Mouse (Mus musculus) midbrain, embryonic 16.5 days (tissue): ENCODE results near the gene Zfp318. TPM values are rescaled to one million over a fixed set of nuclear protein-coding genes. Genes with fewer than 3 reads are reported as not detected.
A peak's percentile ranks its signal among the peaks of the same experiment; 100 is the strongest.

Source experiments
- ATAC-seq: fragments of 200-750 bp; cut with Nextera tagmentation; 2 replicates; pipeline ENCODE4 v1.8.0; 2017; ENCODE audit warnings: moderate TSS enrichment
- H3K27ac ChIP-seq: fragments of 300-500 bp; sonication (generic); 2 replicates; pipeline ENCODE4 v1.5.1; 2014; ENCODE audit warnings: mild to moderate bottlenecking, low read length, mixed read lengths
- H3K27me3 ChIP-seq: fragments of 300-500 bp; sonication (generic); 2 replicates; pipeline ENCODE4 v1.6.1; 2014; ENCODE audit warnings: low read depth, low read length, mixed read lengths; ENCODE audit not compliant: control insufficient read depth, insufficient read depth
- H3K36me3 ChIP-seq: fragments of 300-500 bp; sonication (generic); 2 replicates; pipeline ENCODE4 v1.6.1; 2014; ENCODE audit warnings: mild to moderate bottlenecking, low read length, moderate library complexity, mixed read lengths; ENCODE audit not compliant: control insufficient read depth, insufficient read depth
- H3K4me1 ChIP-seq: fragments of 300-500 bp; sonication (generic); 2 replicates; pipeline ENCODE4 v1.6.1; 2014; ENCODE audit warnings: mild to moderate bottlenecking, low read length, mixed read lengths; ENCODE audit not compliant: control insufficient read depth, insufficient read depth
- H3K4me2 ChIP-seq: fragments of 300-500 bp; sonication (generic); 2 replicates; pipeline ENCODE4 v1.6.1; 2014; ENCODE audit warnings: mild to moderate bottlenecking, low read length, mixed read lengths
- H3K4me3 ChIP-seq: fragments of 300-500 bp; sonication (generic); 2 replicates; pipeline ENCODE4 v1.5.1; 2014; ENCODE audit warnings: low read depth, mild to moderate bottlenecking, low read length, moderate library complexity, mixed read lengths
- H3K9ac ChIP-seq: fragments of 300-500 bp; sonication (generic); 2 replicates; pipeline ENCODE4 v1.6.1; 2014; ENCODE audit warnings: low read depth, low read length, mixed read lengths
- H3K9me3 ChIP-seq: fragments of 300-500 bp; sonication (generic); replicated peaks from 2 replicates; pipeline ENCODE4 v1.6.1; 2014; ENCODE audit warnings: mild to moderate bottlenecking, low read length, mixed read lengths; ENCODE audit not compliant: control insufficient read depth, poor library complexity, severe bottlenecking
- WGBS: fragments of 180-500 bp; shearing (Covaris S2); extraction: QIAGEN DNeasy Blood & Tissue Kit; methylation state at CpG from one replicate; pipeline ENCODE4 v1.1.7; 2014; 5-methylcytosine and 5-hydroxymethylcytosine counted together
- polyA plus RNA-seq: library from polyadenylated mRNA; unstranded; fragments of >200 nt; fragmentation: Nextera tagmentation; extraction: Ambion mirVana; gene quantifications from 2 replicates; pipeline ENCODE4 v1.2.1, GENCODE M21; 2015

The Zfp318 gene
- polyA plus RNA-seq, 1 experiment from 2014 or later: 15.2 TPM

DNA sequence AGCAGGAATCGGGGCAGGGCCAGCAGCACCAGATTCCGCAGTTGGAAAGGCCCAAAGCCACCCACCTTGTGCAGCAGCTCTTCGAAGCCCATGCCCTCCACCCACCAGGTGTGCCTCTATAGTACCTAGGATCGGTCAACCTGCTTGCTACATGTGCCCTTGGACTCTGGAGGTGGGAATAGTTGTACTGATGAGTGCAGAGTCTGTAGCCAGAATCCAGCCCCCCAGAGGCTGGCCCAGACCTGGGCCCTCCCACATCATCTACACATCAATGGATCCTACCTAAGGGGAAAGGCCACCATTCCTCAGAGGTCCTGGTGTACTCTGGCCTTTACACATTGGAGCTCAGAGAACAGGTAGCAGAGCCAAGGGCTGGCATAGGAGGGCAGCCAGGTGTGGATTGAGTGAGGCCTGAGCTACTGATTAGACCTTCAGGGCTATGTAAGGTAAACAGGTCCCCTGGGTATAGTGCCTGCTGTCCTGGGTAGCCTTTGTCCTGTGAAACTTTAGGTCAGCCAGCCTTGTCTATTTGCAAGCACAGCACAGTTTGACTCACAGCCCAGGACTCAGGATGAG is 54.9 kb downstream of the Zfp318 start, which contains the start of gene Slc22a7:
Slc22a7 (minus strand) TSS at position 160 of the 576 bp plus-strand sequence.
- no peaks in the 10 kb centered on the region for H3K9me3 ChIP-seq
- H3K4me2 ChIP-seq: no peak within 1 kb of the TSS
- no peak for ATAC-seq
- no peak within 1 kb of the TSS for H3K9ac ChIP-seq
- peaks cover 2% of the 10 kb centered on the region; the same call in 1 of the 2 replicates for H3K27me3 ChIP-seq
- no peaks in the 10 kb centered on the region for H3K4me1 ChIP-seq
- no peak within 1 kb of the TSS for H3K4me3 ChIP-seq
- WGBS: 90% methylated on average over 4 of the region's 4 CpGs
- no peaks in the 10 kb centered on the region for H3K36me3 ChIP-seq
- H3K27ac ChIP-seq: no peak within 1 kb of the TSS

DNA sequence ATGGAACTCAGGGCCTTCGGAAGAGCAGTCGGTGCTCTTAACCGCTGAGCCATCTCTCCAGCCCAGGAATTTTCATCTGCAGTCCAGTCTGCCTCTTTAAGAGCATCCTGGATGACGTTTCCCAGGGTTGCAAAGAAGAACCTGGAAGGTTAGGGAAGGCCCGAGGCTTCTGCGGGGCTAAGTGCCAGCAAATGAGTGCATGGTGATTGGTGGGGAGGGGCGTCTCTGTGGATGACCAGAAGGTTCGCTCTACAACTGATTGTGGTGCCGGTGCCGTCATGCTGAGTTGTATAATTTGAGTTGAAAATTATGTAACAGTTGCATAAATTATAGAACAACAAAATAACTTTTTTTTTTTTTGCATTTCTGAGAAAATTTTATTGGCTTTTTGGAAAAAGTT is 55.6 kb downstream of the Zfp318 start:
- Histone ChIP-seq H3K27me3 (peaks cover 2% of the 10 kb centered on the region; the same call in 1 of the 2 replicates), H3K9ac (no peak overlapping the region), H3K4me3 (no peak overlapping the region), H3K9me3 (no peaks in the 10 kb centered on the region), H3K27ac (no peak overlapping the region), H3K4me1 (no peaks in the 10 kb centered on the region), H3K4me2 (no peak overlapping the region), H3K36me3 (no peaks in the 10 kb centered on the region)
- 90% methylated on average over 10 of the region's 10 CpGs for WGBS
- ATAC-seq: no peak

DNA sequence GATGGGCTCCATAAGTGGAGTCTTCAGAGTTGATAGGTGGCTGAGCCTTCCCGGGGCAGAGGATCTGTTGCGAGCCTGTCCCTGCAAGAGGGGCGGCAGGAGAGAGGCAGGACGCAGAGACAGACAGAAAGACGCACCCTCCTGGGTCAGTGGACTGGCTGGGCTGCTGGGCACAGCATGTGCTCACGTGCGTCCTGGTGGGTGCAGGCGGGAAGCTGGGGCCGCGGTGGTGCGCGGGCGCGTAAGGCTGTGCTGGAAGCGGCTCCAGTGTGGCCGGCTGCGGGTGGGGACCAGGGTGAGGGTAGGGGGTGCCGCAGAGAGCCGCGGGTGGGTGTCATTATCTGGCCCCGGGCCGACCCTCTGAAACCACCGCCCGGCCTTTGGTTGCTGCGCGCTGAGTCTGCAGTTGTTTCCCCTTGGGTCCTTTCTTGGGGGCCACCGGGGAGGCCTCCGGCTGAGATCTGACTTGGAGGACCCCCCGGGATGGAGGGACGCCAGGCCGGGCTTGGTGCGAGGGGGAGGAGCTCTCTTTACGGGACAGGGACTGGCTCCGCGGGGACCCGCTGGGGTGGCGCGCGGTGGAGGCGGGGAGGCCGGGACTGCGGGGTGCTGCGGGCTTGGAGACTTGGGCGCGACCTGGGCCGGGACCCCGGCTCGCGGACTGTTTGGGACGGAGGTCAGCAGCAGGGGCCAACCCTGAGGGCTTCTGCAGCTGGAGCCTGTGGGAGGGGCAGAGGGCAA is 61.5 kb downstream of the Zfp318 start:
- peak overlapping the region; percentile 14; the same call in 1 of the 2 replicates for H3K4me2 ChIP-seq
- H3K36me3 ChIP-seq: peaks cover 14% of the 10 kb centered on the region
- no peaks in the 10 kb centered on the region for H3K9me3 ChIP-seq
- peaks cover 21% of the 10 kb centered on the region for H3K27me3 ChIP-seq
- no peaks in the 10 kb centered on the region for H3K4me1 ChIP-seq
- no peak for ATAC-seq
- H3K27ac ChIP-seq: no peak overlapping the region
- H3K9ac ChIP-seq: no peak overlapping the region; the same call in 1 of the 2 replicates
- no peak overlapping the region for H3K4me3 ChIP-seq
- WGBS: 8% methylated on average over 49 of the region's 50 CpGs

DNA sequence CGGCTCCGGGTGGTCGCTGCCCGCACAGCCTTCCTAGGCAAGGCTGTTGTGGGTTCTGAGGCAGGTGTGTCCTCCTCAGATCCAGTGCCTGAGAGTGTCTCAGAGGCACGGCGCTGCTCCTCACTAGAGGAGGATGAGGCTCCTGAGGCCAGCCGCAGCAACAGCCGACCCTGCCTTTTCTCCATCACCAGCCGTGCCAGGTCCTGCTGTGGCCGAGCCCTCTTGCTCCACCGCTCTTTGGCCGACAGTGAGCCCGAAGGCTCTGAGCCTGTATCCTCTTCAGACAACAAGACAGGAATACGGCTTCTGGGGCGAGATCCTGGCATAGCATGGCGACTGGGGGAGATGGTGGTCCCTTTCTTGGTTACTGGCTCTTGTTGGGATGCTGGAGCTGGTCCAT is 62.7 kb downstream of the Zfp318 start:
- Histone ChIP-seq H3K27ac (no peak overlapping the region), H3K4me2 (no peak overlapping the region), H3K36me3 (peaks cover 16% of the 10 kb centered on the region), H3K9me3 (no peaks in the 10 kb centered on the region), H3K27me3 (peaks cover 21% of the 10 kb centered on the region), H3K4me1 (no peaks in the 10 kb centered on the region), H3K4me3 (no peak overlapping the region), H3K9ac (no peak overlapping the region)
- 91% methylated on average over 16 of the region's 16 CpGs for WGBS
- no peak for ATAC-seq

DNA sequence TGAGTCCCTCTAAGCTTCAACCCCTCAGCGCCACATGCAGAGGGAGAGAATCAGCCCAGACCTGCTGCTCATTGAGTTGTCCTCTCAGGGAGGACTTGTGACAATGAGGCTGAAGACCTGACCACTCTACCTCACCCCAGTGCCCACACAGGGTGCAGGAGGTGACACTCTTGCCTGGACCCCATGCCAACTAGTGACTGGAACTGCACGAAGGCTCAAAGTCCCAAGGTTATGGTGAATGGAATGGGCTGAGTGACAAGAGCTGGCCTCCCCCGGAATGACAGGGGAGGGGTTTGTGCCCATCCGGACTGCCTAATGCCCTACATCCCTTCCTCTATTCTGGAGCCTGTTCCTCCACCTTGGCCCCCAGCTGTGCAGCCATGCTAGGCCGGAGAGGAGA is 69.2 kb downstream of the Zfp318 start:
- H3K4me1 ChIP-seq: peaks cover 24% of the 10 kb centered on the region
- peaks cover 2% of the 10 kb centered on the region; the same call in 1 of the 2 replicates for H3K36me3 ChIP-seq
- H3K27ac ChIP-seq: no peak overlapping the region
- no peak overlapping the region for H3K9ac ChIP-seq
- peaks cover 2% of the 10 kb centered on the region; the same call in 1 of the 2 replicates for H3K27me3 ChIP-seq
- no peak overlapping the region for H3K4me2 ChIP-seq
- ATAC-seq: no peak
- no peak overlapping the region for H3K4me3 ChIP-seq
- 38% methylated on average over 5 of the region's 5 CpGs for WGBS
- H3K9me3 ChIP-seq: no peaks in the 10 kb centered on the region

DNA sequence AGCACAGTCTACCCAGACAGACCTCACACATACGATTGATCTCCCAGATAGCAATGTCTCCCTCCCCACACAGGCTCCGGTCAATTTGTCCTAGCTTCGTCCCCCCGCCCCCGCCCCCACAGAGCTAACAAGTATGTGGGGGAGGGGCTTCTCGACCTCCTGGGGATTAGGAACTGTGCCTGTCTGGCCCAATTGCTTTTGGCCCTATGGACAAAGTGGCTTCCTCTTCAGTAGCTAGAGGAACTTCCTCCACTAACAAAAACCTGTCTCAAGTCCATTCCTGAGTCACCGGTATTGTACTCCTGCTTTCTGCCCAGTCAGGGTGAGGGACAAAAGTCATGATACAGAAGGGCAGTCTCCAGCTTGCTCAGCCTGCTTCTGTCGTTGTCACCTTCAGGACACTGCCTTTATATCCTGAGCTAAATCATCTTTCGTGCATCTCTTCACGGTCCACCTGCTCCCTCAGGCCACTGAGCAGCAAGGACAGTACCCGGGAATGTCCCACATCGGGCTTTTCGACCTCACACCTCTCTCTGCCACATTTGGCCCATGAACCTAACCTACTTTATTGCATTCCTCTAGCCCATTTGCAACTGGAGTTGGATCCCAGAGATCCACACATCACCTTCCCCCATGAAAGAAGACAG is 69.9 kb downstream of the Zfp318 start:
- Histone ChIP-seq H3K9me3 (no peaks in the 10 kb centered on the region), H3K4me3 (no peak overlapping the region), H3K27ac (no peak overlapping the region), H3K36me3 (peaks cover 2% of the 10 kb centered on the region; the same call in 1 of the 2 replicates), H3K4me2 (peak overlapping the region; percentile 68), H3K9ac (no peak overlapping the region), H3K4me1 (peaks cover 24% of the 10 kb centered on the region), H3K27me3 (peaks cover 2% of the 10 kb centered on the region; the same call in 1 of the 2 replicates)
- no peak for ATAC-seq
- 6% methylated on average over 13 of the region's 13 CpGs for WGBS

DNA sequence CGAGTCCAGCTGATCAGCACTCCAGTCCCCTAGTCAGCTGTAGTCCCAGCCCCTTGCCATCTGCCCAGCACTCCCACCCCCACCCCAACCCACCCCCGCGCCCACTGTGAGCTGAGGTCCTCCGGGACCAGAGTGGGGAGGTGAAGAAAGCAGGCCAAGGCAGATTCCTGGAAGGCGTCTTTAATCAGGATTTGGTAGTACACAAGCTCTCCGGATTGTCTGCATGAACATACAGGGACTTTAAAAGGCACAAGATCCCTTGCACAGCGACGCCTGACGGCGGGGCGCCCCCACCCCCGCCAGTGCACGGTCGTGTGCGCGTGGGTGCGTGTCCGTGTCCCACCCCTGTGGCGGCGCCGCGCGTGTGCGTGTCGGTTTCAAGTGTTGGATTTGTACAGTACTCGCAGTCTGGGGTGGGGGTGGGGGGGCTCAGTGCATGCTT is 70.5 kb downstream of the Zfp318 start:
- peak; percentile 21 for ATAC-seq
- H3K4me2 ChIP-seq: peak overlapping the region; percentile 68
- H3K4me3 ChIP-seq: peak overlapping the region; percentile 26
- peaks cover 5% of the 10 kb centered on the region for H3K36me3 ChIP-seq
- H3K4me1 ChIP-seq: peaks cover 24% of the 10 kb centered on the region
- no peaks in the 10 kb centered on the region for H3K9me3 ChIP-seq
- 2% methylated on average over 26 of the region's 26 CpGs for WGBS
- peak overlapping the region; percentile 42; the same call in 1 of the 2 replicates for H3K9ac ChIP-seq
- H3K27me3 ChIP-seq: peaks cover 2% of the 10 kb centered on the region; the same call in 1 of the 2 replicates
- H3K27ac ChIP-seq: no peak overlapping the region

DNA sequence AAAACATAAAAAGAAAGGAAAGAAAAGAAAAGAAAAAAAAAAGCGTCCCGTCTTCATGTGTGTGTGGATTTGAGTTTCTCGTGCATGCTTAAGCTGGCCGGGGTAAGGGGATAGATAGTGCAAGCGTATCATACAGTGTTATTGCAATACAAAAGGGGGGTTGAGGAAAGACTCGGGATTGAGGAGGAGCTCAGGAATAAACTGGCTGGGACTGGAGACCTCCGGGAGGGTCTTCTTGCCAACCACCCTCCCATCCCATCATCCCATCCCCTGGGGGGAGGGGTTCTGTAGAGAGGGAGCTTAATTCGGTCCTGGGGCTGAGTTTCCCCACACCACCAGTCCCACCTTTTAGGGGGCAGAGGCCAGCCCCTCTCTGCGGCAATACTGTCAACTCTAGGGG is 71.0 kb downstream of the Zfp318 start:
- peaks cover 24% of the 10 kb centered on the region for H3K4me1 ChIP-seq
- under 1% methylated on average over 9 of the region's 9 CpGs for WGBS
- no peak overlapping the region for H3K27ac ChIP-seq
- peaks cover 10% of the 10 kb centered on the region for H3K36me3 ChIP-seq
- peak overlapping the region; percentile 68 for H3K4me2 ChIP-seq
- H3K9ac ChIP-seq: peak overlapping the region; percentile 48
- H3K9me3 ChIP-seq: no peaks in the 10 kb centered on the region
- ATAC-seq: 0 out of 2 replicates have a peak, but pooled peaks have one; percentile 26
- peaks cover 2% of the 10 kb centered on the region; the same call in 1 of the 2 replicates for H3K27me3 ChIP-seq
- no peak overlapping the region; the same call in 1 of the 2 replicates for H3K4me3 ChIP-seq
